Mouse (Mus musculus) fat pad, adult 2 months (tissue): ENCODE measurements around the gene Iapp.
"Not testable (repeated sequence)": the region's sequence is repeated elsewhere in the genome, so short reads cannot be mapped to it uniquely, and the experiment has no call there.

Experiments used
- DNase-seq: peaks from one replicate; pipeline ENCODE4 v3.0.0-alpha.2; 2011; ENCODE audit warnings: low read depth, low spot score; ENCODE audit errors: extremely low read depth

Gene Iapp

GRCm38 (mm10) chr6:142298098-142298497 lies at the start of gene Iapp:
Iapp (plus strand) TSS chr6:142298423.
- no peak for DNase-seq

- not testable (repeated sequence) for DNase-seq
Measured at GRCm38 (mm10) chr6:142250738-142251307, 47.4 kb upstream of the Iapp start.

- DNase-seq: no peak
Measured at GRCm38 (mm10) chr6:142275721-142276442, 22.3 kb upstream of the Iapp start.

GRCm38 (mm10) chr6:142289413-142290118 lies 8.7 kb upstream of the Iapp start:
- no peak for DNase-seq

GRCm38 (mm10) chr6:142305076-142305475 lies 6.9 kb downstream of the Iapp start:
- no peak for DNase-seq

- DNase-seq: no peak
Measured at GRCm38 (mm10) chr6:142314285-142314684, 16.1 kb downstream of the Iapp start.

- DNase-seq: no peak
Measured at GRCm38 (mm10) chr6:142317106-142317505, 18.9 kb downstream of the Iapp start.

GRCm38 (mm10) chr6:142322881-142323280 lies 24.7 kb downstream of the Iapp start, which contains the start of gene Slco1a5:
Slco1a5 (minus strand) TSS chr6:142322981.
- DNase-seq: no peak

- DNase-seq: no peak
Measured at GRCm38 (mm10) chr6:142326598-142326997, 28.4 kb downstream of the Iapp start.

- no peak for DNase-seq
Measured at GRCm38 (mm10) chr6:142329201-142329600, 31.0 kb downstream of the Iapp start.

GRCm38 (mm10) chr6:142338961-142339360 lies 40.7 kb downstream of the Iapp start:
- DNase-seq: no peak

- DNase-seq: peak; percentile 11
Measured at GRCm38 (mm10) chr6:142339576-142339975, 41.4 kb downstream of the Iapp start.

GRCm38 (mm10) chr6:142343561-142343960 lies 45.3 kb downstream of the Iapp start:
- no peak for DNase-seq

- peak; percentile 52 for DNase-seq
Measured at GRCm38 (mm10) chr6:142345440-142346038, 47.3 kb downstream of the Iapp start, which contains the start of gene Pyroxd1. Pyroxd1 (plus strand) TSS chr6:142345654.

GRCm38 (mm10) chr6:142346181-142347110 lies 48.2 kb downstream of the Iapp start:
- no peak for DNase-seq

GRCm38 (mm10) chr6:142347431-142348385 lies 49.5 kb downstream of the Iapp start:
- no peak for DNase-seq

- not testable (repeated sequence) for DNase-seq
Measured at GRCm38 (mm10) chr6:142352099-142352498, 53.9 kb downstream of the Iapp start.
